Mouse (Mus musculus) natural killer cell, adult 2 months (primary cell): ENCODE data around the gene Grifin.
A peak's percentile ranks its signal among the peaks of the same experiment; 100 is the strongest.

Experiments used
- DNase-seq, 2 experiments: peaks; one replicate each; pipeline ENCODE4 v3.0.0; 2022; ENCODE audit warnings: low spot score in 2 of 2

Grifin gene

GRCm38 (mm10) chr5:140564896-140565295 is at the start of gene Grifin:
Grifin (minus strand) TSS chr5:140565071.
- no peak for DNase-seq

GRCm38 (mm10) chr5:140614141-140614540 is 49.3 kb upstream of the Grifin start:
- DNase-seq = no peak

DNA sequence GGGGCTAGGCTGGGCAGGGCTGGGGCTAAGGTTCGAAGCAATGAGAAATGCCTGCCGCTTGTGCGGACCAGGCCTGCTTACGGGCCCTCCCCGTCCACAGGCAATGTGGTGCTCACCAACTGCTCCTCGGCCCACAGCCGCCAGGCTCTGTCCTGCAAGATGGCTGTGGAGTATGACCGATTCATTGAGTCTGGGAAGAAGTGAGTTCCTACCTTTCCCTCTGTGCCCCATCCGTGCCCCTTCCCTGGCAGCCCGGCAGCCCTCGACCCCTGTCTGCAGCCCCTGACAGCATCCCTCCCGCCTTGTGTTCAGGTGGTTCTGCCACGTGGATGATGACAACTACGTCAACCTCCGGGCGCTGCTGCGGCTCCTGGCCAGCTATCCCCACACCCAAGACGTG is 47.3 kb upstream of the Grifin start:
- no peak for DNase-seq

DNA sequence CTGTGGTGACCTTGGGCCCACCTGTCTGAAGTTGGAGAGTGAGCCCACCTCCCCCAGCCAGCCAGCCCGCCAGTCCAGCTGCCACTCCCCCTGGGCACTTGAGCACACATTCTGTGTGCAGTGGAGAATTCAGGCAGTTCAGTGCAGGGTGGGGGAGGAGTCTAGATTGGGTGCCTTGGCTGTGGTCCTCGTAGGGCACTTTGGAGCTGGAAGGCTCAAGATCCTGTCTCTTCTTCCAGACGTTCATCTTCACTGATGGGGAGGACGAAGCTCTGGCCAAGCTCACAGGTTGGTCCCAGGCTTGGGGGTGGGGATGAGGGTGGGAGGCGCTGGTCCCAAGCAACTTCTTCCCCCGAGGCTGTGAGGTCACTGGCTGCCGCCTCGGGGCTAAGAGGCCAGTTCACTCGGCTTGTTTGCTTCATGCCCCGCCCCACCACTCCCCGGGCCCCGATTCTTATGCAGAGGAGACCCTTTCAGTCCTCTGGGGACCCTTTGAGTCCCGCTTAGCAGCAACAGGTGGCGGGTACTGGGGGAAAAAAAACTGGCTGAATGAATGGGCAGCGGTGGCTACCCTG is 46.8 kb upstream of the Grifin start:
- DNase-seq = no peak

GRCm38 (mm10) chr5:140611021-140611583 is 46.2 kb upstream of the Grifin start:
- DNase-seq = peak; percentile 40 to 52

DNA sequence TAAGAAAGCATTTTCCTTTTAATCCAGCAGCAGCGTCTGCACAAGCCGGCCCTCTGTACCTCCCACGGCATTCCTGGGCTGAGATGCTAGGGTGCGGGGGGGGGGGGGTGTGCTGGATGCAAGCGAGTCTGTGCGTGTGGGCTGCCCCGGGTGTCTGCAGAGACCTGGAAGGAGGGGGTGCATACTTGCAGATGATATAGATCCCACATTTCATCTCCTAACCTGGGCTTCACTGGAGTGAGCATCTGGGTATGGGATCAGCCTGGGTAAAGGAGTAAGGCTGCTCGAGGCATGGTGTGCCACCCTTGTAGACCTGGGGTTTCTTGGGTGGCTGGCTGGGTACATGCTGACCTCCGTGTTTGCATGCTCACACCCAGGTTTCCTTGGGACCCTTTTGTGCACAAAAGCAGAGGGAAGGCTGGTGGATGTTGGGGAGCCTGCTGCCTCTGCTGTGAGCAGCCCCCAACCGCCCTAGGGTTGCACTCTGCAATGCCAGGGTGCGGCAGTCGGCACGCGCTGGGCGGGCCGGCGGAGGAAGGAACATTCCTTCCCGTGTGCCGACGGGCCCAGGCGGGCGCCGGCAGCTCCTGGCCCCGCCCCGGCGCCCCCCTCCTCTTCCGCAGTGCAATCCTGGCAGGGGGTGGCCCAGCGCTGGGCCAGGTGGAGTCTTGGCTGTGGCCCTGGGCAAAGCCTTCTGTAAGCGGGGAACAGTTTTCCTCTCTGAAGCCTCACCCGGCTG is 45.6 kb upstream of the Grifin start:
- no peak for DNase-seq

DNA sequence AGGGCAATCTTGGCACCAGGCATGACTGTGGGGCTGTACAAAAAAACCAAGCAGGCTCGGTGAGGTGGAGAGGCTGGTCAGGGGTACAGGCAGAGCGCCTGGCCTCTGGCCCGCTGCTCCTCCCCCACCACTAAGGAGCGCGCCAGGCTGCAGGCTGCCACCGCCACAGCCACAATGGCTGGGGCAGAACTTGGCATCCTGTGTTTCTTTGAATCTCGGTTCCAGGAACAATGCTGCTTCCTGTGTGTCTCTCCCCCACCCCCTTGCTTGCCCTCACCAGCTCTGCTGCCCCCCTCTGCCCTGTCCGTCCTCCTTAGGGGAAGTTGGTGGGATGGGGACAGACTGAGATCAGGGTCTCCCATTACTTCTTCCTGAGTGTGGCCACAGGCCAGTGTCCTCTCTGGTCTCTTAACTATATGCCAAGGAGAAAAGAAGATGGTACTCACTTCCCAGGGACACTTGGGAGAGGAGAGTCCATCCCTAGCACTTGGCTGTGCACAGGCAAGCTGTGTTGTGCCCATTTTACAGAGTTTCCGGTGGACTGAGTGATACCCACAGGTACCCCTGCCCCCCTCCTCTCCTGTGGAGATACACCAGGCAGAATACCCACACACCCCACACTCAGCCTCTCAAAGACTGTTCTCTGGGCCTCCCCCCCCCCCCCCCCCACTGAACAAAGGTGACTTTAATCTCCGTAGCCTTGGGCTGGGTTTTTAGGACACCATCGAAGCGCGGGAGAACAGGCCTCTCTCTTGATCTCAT is 44.8 kb upstream of the Grifin start:
- peak; percentile 51 to 54 for DNase-seq

DNA sequence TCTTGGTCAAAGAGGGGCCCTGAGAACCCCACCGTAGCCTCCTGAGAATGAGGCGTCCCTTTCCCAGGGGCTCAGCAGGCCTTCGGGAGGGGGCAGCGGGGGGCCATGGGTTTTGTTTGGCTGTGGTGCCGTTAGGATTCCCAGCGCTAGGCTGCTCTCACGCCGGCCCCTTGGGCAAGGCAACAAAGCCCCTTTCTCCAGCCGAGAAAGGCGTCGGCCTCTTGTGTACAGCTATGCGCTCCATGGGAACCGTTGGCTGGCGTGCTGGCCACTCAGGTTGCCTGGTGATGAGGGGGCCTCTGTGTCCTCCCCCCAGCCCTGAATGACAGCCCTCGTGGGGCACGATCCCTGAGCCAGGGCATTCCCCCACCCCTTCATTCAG is 43.8 kb upstream of the Grifin start:
- no peak for DNase-seq

GRCm38 (mm10) chr5:140607836-140608633 is 43.2 kb upstream of the Grifin start:
- no peak for DNase-seq

- peak; percentile 83 to 84 for DNase-seq
These were observed 42.3 kb upstream of the Grifin start, which contains the start of gene Lfng for GRCm38 (mm10) chr5:140607001-140607835. Lfng (plus strand) TSS chr5:140607320.

DNA sequence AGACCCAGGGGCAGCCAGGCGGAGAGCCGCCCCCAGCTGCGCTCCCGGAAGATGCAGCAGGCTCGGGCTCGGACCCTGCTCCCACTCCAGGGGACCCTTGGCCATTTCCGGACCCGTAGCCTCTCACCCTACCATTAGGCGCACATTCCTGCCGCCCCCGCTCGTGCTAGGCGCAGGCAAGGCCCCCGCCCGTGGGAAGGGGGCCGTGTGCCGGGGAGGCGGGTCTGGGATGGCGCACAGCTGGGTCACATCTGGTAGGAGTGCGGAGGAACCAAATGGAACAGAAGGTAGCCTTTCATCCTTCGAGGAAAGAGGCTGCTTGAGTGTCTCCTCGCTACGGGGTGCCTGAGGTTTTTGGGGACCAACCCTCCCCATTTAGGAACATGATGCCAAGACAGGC is 41.5 kb upstream of the Grifin start:
- no peak for DNase-seq

GRCm38 (mm10) chr5:140605228-140605627 is 40.4 kb upstream of the Grifin start:
- DNase-seq = no peak

DNA sequence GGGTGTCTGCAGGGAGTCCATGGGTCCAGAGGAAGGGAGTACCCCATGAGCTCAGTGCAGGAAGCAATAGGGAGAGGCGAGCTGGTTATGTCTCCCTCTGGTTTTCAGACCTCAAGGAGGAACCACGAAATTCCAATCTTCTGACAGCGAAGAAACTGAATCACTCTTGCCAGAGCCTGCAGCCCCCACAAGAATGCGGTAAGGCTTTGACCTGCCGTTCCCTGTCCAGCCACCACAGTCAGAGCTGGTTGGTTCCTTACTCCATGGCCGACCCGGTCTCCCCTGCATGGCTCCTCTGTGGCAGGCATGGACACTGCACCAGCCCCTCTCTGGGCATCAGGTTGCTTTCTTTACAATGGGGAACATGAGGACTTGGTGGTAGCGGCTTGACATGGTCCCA is 39.5 kb upstream of the Grifin start:
- no peak for DNase-seq

- DNase-seq = no peak
These were observed 37.7 kb upstream of the Grifin start for GRCm38 (mm10) chr5:140602540-140602939.

GRCm38 (mm10) chr5:140601712-140602111 is 36.8 kb upstream of the Grifin start:
- no peak for DNase-seq

DNA sequence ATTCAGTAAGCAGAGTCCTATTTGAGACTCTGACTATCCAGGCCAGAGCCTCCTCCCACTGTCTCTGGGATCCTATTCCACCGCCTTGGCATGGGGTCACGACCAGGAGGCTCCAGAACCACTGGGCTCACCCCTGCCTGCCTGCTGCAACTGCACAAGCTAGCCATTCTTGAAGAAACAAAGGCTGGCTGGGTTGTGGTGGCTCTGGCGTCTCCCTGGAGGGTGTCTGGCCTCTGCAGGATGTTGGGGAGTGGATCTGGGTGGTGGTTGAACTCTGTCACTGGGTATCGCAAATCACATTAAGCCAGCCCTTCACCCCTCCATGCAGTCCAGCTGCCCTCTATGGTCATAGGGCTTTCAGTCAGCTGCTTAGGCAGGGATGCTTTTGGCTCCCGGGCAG is 35.1 kb upstream of the Grifin start:
- no peak for DNase-seq

DNA sequence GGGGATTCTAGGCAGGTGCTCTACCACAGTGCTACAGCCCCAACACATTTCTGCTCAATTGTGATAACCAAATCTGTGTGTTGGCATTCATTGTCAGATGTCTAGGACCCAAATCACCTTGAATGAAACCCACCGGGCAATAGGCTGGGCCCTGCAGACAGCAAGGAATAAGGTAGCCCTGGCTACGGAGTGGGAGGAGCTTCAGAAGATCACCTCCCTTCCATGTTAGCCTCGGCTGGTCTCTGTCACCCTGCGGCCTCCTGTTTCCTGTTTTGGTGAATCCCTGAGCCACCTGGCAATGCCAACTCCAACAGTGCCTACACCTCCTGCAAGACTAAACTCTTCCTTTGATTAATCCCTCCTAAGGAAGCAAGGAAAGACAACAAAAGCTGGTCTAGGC is 32.9 kb upstream of the Grifin start:
- DNase-seq = no peak

DNA sequence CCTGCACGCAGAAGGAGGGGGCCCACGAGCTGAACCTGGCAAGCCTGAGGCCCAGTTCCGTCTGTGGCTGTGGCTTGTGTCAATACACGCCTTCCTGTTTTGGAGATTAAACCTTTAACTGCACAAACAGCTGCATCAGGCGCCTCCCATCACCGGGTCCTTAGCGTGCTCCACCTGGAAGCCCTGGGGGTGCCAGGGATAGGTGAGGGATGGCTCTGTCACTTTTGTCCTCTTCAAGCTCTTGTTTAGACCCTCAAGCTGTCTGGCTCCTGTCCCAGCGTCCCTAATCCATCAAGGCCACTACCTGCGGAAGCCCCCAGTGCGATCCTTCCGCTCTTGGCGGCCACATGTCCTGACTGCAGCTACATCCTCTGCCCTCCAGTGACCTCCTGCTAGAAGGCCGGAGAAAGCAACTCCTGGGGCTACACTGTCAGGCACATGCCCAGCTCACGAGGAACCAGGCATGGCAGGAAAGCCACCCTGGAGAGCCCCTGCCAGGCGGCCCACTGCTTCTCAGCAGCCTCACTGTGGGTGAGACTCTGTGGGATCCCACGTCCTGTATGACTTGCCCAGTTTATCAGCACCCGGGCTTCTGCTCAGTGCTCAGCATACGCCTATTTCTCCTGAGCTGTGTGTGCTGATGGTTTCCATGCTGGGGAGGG is 32.2 kb upstream of the Grifin start:
- peak; percentile 84 to 90 for DNase-seq

GRCm38 (mm10) chr5:140596426-140596825 is 31.6 kb upstream of the Grifin start:
- no peak for DNase-seq

- DNase-seq = peak; percentile 68 to 85
These were observed 30.0 kb upstream of the Grifin start for GRCm38 (mm10) chr5:140594846-140595245.
